23 mouse cellular contexts compared by ENCODE assay signal in genomic region chr15:97755361-97755760, GRCm38 (mm10). TPM values are rescaled to one million over a fixed set of nuclear protein-coding genes. Genes with fewer than 3 reads are reported as not detected.
DNase-seq lines count a peak whose midpoint lies in the region; ATAC-seq lines count a peak whose summit lies in the region.
"Had no signal": no experiment of that assay in that cellular context is flagged by ENCODE, and none has a peak within 500 bp of the region (broad histone marks: within the 10 kb centered on the region; RNA-seq: fewer than 3 reads in every experiment).

No protein-coding gene starts in this region.

- H3K27me3 ChIP-seq in heart, embryonic 13.5 days (replicated peaks), result no peaks in the 10 kb centered on the region; the same call in 1 of the 2 replicates
- H3K27me3 ChIP-seq in limb, embryonic 12.5 days, result no peaks in the 10 kb centered on the region
- H3K27me3 ChIP-seq: embryonic facial prominence, embryonic 13.5 days; forebrain, embryonic 13.5 days; limb, embryonic 15.5 days had no signal

- peaks cover 37% of the 10 kb centered on the region for H3K4me1 ChIP-seq in heart, embryonic 13.5 days
- H3K4me1 ChIP-seq in limb, embryonic 12.5 days (replicated peaks), result peaks cover 32% of the 10 kb centered on the region

- no peaks in the 10 kb centered on the region for H3K9me3 ChIP-seq in heart, embryonic 13.5 days
- H3K9me3 ChIP-seq in limb, embryonic 12.5 days, result no peaks in the 10 kb centered on the region
- H3K9me3 ChIP-seq: embryonic facial prominence, embryonic 13.5 days; forebrain, embryonic 13.5 days; limb, embryonic 15.5 days; megakaryocyte, embryonic 14.5 days; neural tube, embryonic 12.5 days had no signal

- no peak for ATAC-seq in heart, embryonic 13.5 days (ENCODE audit: extremely low read depth, insufficient number of reproducible peaks, low FRiP score, low TSS enrichment)
- no peak for ATAC-seq in limb, embryonic 12.5 days (ENCODE audit: insufficient number of reproducible peaks, insufficient read depth, low FRiP score, low TSS enrichment, low read depth)
- ATAC-seq: forebrain, embryonic 13.5 days; inflammation-experienced regulatory T-cells, adult 6 months had no signal

- H3K4me2 ChIP-seq in heart, embryonic 13.5 days, result no peak overlapping the region
- no peak overlapping the region for H3K4me2 ChIP-seq in limb, embryonic 12.5 days
- H3K4me2 ChIP-seq: embryonic facial prominence, embryonic 13.5 days; forebrain, embryonic 13.5 days; limb, embryonic 15.5 days; lung, embryonic 14.5 days; neural tube, embryonic 12.5 days had no signal

- peak overlapping the region; percentile 21; the same call in 1 of the 2 replicates for H3K27ac ChIP-seq in heart, embryonic 13.5 days (replicated peaks)
- 0 out of 2 replicates have a peak overlapping the region, but pooled peaks have one; percentile 20 for H3K27ac ChIP-seq in limb, embryonic 12.5 days
- H3K27ac ChIP-seq: forebrain, embryonic 13.5 days; limb, embryonic 15.5 days; liver, embryonic 14.5 days; neural tube, embryonic 12.5 days had no signal

- no peak for DNase-seq in heart, adult 18-20 months
- DNase-seq in 3134 (ENCODE audit: extremely low read depth, insufficient read length, low spot score) (peak; percentile 37), MN1 (ENCODE audit: low spot score) (peak; percentile 36)
- DNase-seq in cerebellum, postnatal 36 days, result no peak
- DNase-seq in natural killer cell, adult 2 months (ENCODE audit: low spot score in 2 of 2), result no peak
- DNase-seq: adrenal gland, adult 2 months; cerebellum, adult 11-12 months; cerebellum, postnatal 14 days; gastrocnemius, postnatal 10 days; heart, postnatal 4 days; kidney, adult 18-20 months; lung, embryonic 14.5 days; midbrain, embryonic 14.5 days; thymus, postnatal 14 days had no signal

- WGBS in heart, embryonic 13.5 days, result 29% methylated on average over 8 of the region's 8 CpGs
- 55% methylated on average over 8 of the region's 8 CpGs for WGBS in limb, embryonic 12.5 days

- no peak overlapping the region for H3K4me3 ChIP-seq in heart, embryonic 13.5 days
- no peak overlapping the region for H3K4me3 ChIP-seq in limb, embryonic 12.5 days (replicated peaks)
- H3K4me3 ChIP-seq: embryonic facial prominence, embryonic 13.5 days; forebrain, embryonic 13.5 days; limb, embryonic 15.5 days; megakaryocyte, embryonic 14.5 days; neural tube, embryonic 12.5 days had no signal

- peaks cover 67% of the 10 kb centered on the region for H3K36me3 ChIP-seq in heart, embryonic 13.5 days
- H3K36me3 ChIP-seq in limb, embryonic 12.5 days, result peaks cover 7% of the 10 kb centered on the region; the same call in 1 of the 2 replicates
- H3K36me3 ChIP-seq: embryonic facial prominence, embryonic 13.5 days; neural tube, embryonic 12.5 days had no signal

- H3K9ac ChIP-seq in heart, embryonic 13.5 days, result peak overlapping the region; percentile 33; the same call in 1 of the 2 replicates
- no peak overlapping the region for H3K9ac ChIP-seq in limb, embryonic 12.5 days (replicated peaks)
- H3K9ac ChIP-seq: embryonic facial prominence, embryonic 13.5 days; forebrain, embryonic 13.5 days; limb, embryonic 15.5 days; liver, embryonic 14.5 days; lung, embryonic 14.5 days; neural tube, embryonic 12.5 days had no signal

RNA-seq across cellular contexts. Expression of gene Rapgef3, which starts 12.4 kb away (rescaled TPM):
- polyA plus RNA-seq in heart, embryonic 13.5 days (2015; fragmentation: Nextera tagmentation; extraction: Ambion mirVana), result 22.1 and 25.4 TPM in 2 replicates
- total RNA-seq in heart, adult 18-20 months (2021), result 10 to 100 TPM; 21.8 to 23.3 TPM
- polyA plus RNA-seq in limb, embryonic 12.5 days (2016; fragmentation: Nextera tagmentation; extraction: Ambion mirVana), result 10.1 and 11.1 TPM in 2 replicates
- polyA plus RNA-seq: inflammation-experienced regulatory T-cells, adult 6 months had no signal

RNA-seq across cellular contexts. Expression of gene Slc48a1, which starts 23.0 kb away (rescaled TPM):
- polyA plus RNA-seq in heart, embryonic 13.5 days (2015; fragmentation: Nextera tagmentation; extraction: Ambion mirVana), result 70.2 and 70.8 TPM in 2 replicates
- 10 to 100 TPM; 57.9 to 69.7 TPM for total RNA-seq in heart, adult 18-20 months (2021)
- 34.2 and 36.6 TPM in 2 replicates for polyA plus RNA-seq in limb, embryonic 12.5 days (2016; fragmentation: Nextera tagmentation; extraction: Ambion mirVana)

RNA-seq across cellular contexts. Expression of gene Endou, which starts 24.2 kb away (rescaled TPM):
- polyA plus RNA-seq in heart, embryonic 13.5 days (2015; fragmentation: Nextera tagmentation; extraction: Ambion mirVana), result 0.23 and 0.45 TPM in 2 replicates
- total RNA-seq in heart, adult 18-20 months (2021), result 1 to 10 TPM; 1.3 to 1.8 TPM
- polyA plus RNA-seq in limb, embryonic 12.5 days (2016; fragmentation: Nextera tagmentation; extraction: Ambion mirVana), result 0.14 and 0.23 TPM in 2 replicates
- polyA plus RNA-seq: inflammation-experienced regulatory T-cells, adult 6 months; lung, embryonic 14.5 days had no signal

RNA-seq across cellular contexts. Expression of gene Rpap3, which starts 49.7 kb away (rescaled TPM):
- 17.9 and 18.5 TPM in 2 replicates for polyA plus RNA-seq in heart, embryonic 13.5 days (2015; fragmentation: Nextera tagmentation; extraction: Ambion mirVana)
- 10 to 100 TPM; 14.5 to 15.7 TPM for total RNA-seq in heart, adult 18-20 months (2021)
- 39.4 and 40.4 TPM in 2 replicates for polyA plus RNA-seq in limb, embryonic 12.5 days (2016; fragmentation: Nextera tagmentation; extraction: Ambion mirVana)

Comparison
In these comparisons a context has a peak if more than half of its experiments do, and no peak if none do; other contexts are left out.
1. DNase-seq: peak in 3134 (single experiment) and MN1 (single experiment); none in heart, adult 18-20 months (0 of 2), cerebellum, postnatal 36 days (0 of 2) and natural killer cell, adult 2 months (0 of 2).